Mouse (Mus musculus): ENCODE measurements around the gene Ntrk3.
A peak's percentile ranks its signal among the peaks of the same experiment; 100 is the strongest.

Gene Ntrk3

GRCm38 (mm10) chr7:78720989-78721816 lies 16.6 kb downstream of the Ntrk3 start:
- no peak for DNase-seq (ENCODE audit: low spot score)

- no peak for DNase-seq (ENCODE audit: low spot score)
Observed at GRCm38 (mm10) chr7:78719795-78720460, 17.9 kb downstream of the Ntrk3 start.

- no peak for DNase-seq (ENCODE audit: low spot score)
Observed at GRCm38 (mm10) chr7:78719117-78719516, 18.7 kb downstream of the Ntrk3 start.

- DNase-seq (ENCODE audit: low spot score): no peak
Observed at GRCm38 (mm10) chr7:78718191-78718609, 19.6 kb downstream of the Ntrk3 start.

GRCm38 (mm10) chr7:78707708-78708107 lies 30.1 kb downstream of the Ntrk3 start:
- DNase-seq (ENCODE audit: low spot score): no peak

GRCm38 (mm10) chr7:78707122-78707521 lies 30.7 kb downstream of the Ntrk3 start:
- no peak for DNase-seq (ENCODE audit: low spot score)

GRCm38 (mm10) chr7:78702676-78703075 lies 35.1 kb downstream of the Ntrk3 start:
- no peak for DNase-seq (ENCODE audit: low spot score)

- DNase-seq (ENCODE audit: low spot score): peak; percentile 2
Observed at GRCm38 (mm10) chr7:78695200-78695599, 42.6 kb downstream of the Ntrk3 start.

- no peak for DNase-seq (ENCODE audit: low spot score)
Observed at GRCm38 (mm10) chr7:78693148-78693547, 44.7 kb downstream of the Ntrk3 start.

GRCm38 (mm10) chr7:78690956-78691355 lies 46.9 kb downstream of the Ntrk3 start:
- DNase-seq (ENCODE audit: low spot score): no peak

- DNase-seq (ENCODE audit: low spot score): no peak
Observed at GRCm38 (mm10) chr7:78684943-78685342, 52.9 kb downstream of the Ntrk3 start.

GRCm38 (mm10) chr7:78680871-78681270 lies 56.9 kb downstream of the Ntrk3 start:
- no peak for DNase-seq (ENCODE audit: low spot score)

GRCm38 (mm10) chr7:78669407-78669806 lies 68.4 kb downstream of the Ntrk3 start:
- DNase-seq (ENCODE audit: low spot score): no peak

- no peak for DNase-seq (ENCODE audit: low spot score)
Observed at GRCm38 (mm10) chr7:78668916-78669315, 68.9 kb downstream of the Ntrk3 start.

- no peak for DNase-seq (ENCODE audit: low spot score)
Observed at GRCm38 (mm10) chr7:78668003-78668635, 69.7 kb downstream of the Ntrk3 start.

- no peak for DNase-seq (ENCODE audit: low spot score)
Observed at GRCm38 (mm10) chr7:78660832-78661231, 77.0 kb downstream of the Ntrk3 start.

- DNase-seq (ENCODE audit: low spot score): no peak
Observed at GRCm38 (mm10) chr7:78659846-78660245, 78.0 kb downstream of the Ntrk3 start.

- no peak for DNase-seq (ENCODE audit: low spot score)
Observed at GRCm38 (mm10) chr7:78658026-78658425, 79.8 kb downstream of the Ntrk3 start.

- no peak for DNase-seq (ENCODE audit: low spot score)
Observed at GRCm38 (mm10) chr7:78656181-78656580, 81.6 kb downstream of the Ntrk3 start.

- DNase-seq (ENCODE audit: low spot score): no peak
Observed at GRCm38 (mm10) chr7:78653686-78654085, 84.1 kb downstream of the Ntrk3 start.

GRCm38 (mm10) chr7:78652296-78652695 lies 85.5 kb downstream of the Ntrk3 start:
- no peak for DNase-seq (ENCODE audit: low spot score)

- no peak for DNase-seq (ENCODE audit: low spot score)
Observed at GRCm38 (mm10) chr7:78651540-78651939, 86.3 kb downstream of the Ntrk3 start.

- DNase-seq (ENCODE audit: low spot score): no peak
Observed at GRCm38 (mm10) chr7:78643667-78644066, 94.1 kb downstream of the Ntrk3 start.

Measured in c-Kit-positive CD71-positive TER-119-positive erythroid progenitor cells, embryonic 14.5 days (primary cell).